Mouse (Mus musculus) spleen, postnatal 36 days (tissue): ENCODE results near the gene Tlx3.

Source experiments
- DNase-seq, 2 experiments: peaks; one replicate each; pipeline ENCODE4 v3.0.0; 2022; ENCODE audit warnings: low spot score in 2 of 2, mixed read lengths in 1 of 2

Gene Tlx3

GRCm38 (mm10) chr11:33197133-33197514 is 6.3 kb downstream of the Tlx3 start:
- DNase-seq, result no peak

- DNase-seq, result no peak
Observed at GRCm38 (mm10) chr11:33196447-33197132, 6.8 kb downstream of the Tlx3 start.

- DNase-seq, result no peak
Observed at GRCm38 (mm10) chr11:33195531-33196446, 7.6 kb downstream of the Tlx3 start.

- no peak for DNase-seq
Observed at GRCm38 (mm10) chr11:33195061-33195460, 8.3 kb downstream of the Tlx3 start.

- no peak for DNase-seq
Observed at GRCm38 (mm10) chr11:33193695-33194094, 9.7 kb downstream of the Tlx3 start.

- DNase-seq, result no peak
Observed at GRCm38 (mm10) chr11:33181804-33182203, 21.6 kb downstream of the Tlx3 start.

GRCm38 (mm10) chr11:33180701-33181116 is 22.7 kb downstream of the Tlx3 start:
- DNase-seq, result no peak

GRCm38 (mm10) chr11:33179802-33180201 is 23.6 kb downstream of the Tlx3 start:
- no peak for DNase-seq

- DNase-seq, result no peak
Observed at GRCm38 (mm10) chr11:33176525-33177245, 26.7 kb downstream of the Tlx3 start.

- DNase-seq, result no peak
Observed at GRCm38 (mm10) chr11:33175768-33176167, 27.6 kb downstream of the Tlx3 start.

GRCm38 (mm10) chr11:33170489-33170888 is 32.9 kb downstream of the Tlx3 start:
- peak; percentile 6 to 28 for DNase-seq

GRCm38 (mm10) chr11:33162998-33163506 is 40.3 kb downstream of the Tlx3 start, which contains the start of gene Npm1:
Npm1 (minus strand) TSS chr11:33163206.
- peak; percentile 99 for DNase-seq

- peak; percentile 66 for DNase-seq
Observed at GRCm38 (mm10) chr11:33162211-33162997, 41.0 kb downstream of the Tlx3 start.

GRCm38 (mm10) chr11:33159741-33160140 is 43.6 kb downstream of the Tlx3 start:
- no peak for DNase-seq

GRCm38 (mm10) chr11:33157453-33158196 is 45.8 kb downstream of the Tlx3 start:
- DNase-seq, result no peak

- DNase-seq, result no peak
Observed at GRCm38 (mm10) chr11:33156436-33157015, 46.9 kb downstream of the Tlx3 start.

GRCm38 (mm10) chr11:33154459-33154858 is 48.9 kb downstream of the Tlx3 start:
- no peak for DNase-seq

- DNase-seq, result no peak
Observed at GRCm38 (mm10) chr11:33152997-33153396, 50.4 kb downstream of the Tlx3 start.

- no peak for DNase-seq
Observed at GRCm38 (mm10) chr11:33151780-33152145, 51.6 kb downstream of the Tlx3 start.
